Mouse (Mus musculus): ENCODE data around the gene Vmn2r98. TPM values are rescaled to one million over a fixed set of nuclear protein-coding genes. Genes with fewer than 3 reads are reported as not detected.

Gene Vmn2r98
- not detected in 2 replicates for polyA plus RNA-seq (2021; fragmentation: Nextera tagmentation)
- long read RNA-seq, experiment 1 = 0 reads
- long read RNA-seq, experiment 2 = 0 reads

DNA sequence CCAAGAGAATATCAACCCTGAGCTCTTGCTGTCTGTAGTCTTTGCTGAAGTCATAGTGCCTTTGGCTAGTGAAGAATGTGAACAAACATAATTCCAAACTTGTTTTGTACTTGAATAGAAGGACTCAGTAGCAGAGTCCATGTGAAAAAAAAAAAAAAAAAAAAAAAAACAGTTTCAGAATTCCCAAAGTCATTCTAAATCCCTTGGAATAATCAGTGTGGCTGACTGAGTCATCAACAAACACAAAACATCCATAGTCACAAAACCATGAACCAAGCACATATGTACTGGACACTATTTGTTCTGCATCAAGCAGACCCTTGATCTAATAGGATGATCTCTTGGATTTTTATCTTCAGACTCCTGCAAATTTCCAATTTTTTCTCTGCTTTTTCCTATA, at the start of gene Vmn2r98:
Vmn2r98 (plus strand) TSS at position 301 of the 400 bp plus-strand sequence.

Other genes starting within 250 kb of the Vmn2r98 start
- gene Vmn2r97, start 139.2 kb upstream of the Vmn2r98 start, polyA plus RNA-seq (2021; fragmentation: Nextera tagmentation) = not detected in 2 replicates